Mouse (Mus musculus) retina, embryonic 14.5 days (tissue): ENCODE results near the gene Cyth1.
A peak's percentile ranks its signal among the peaks of the same experiment; 100 is the strongest.

Experiments used
- DNase-seq: peaks from one replicate; pipeline ENCODE4 v3.0.0-alpha.2; 2015; ENCODE audit warnings: low spot score

The Cyth1 gene

GRCm38 (mm10) chr11:118248150-118249011 lies at the start of gene Cyth1:
Gene Cyth1 (minus strand): TSS chr11:118248592.
- DNase-seq, result peak; percentile 99

GRCm38 (mm10) chr11:118297967-118298366 lies 49.6 kb upstream of the Cyth1 start:
- DNase-seq, result no peak

GRCm38 (mm10) chr11:118295026-118295425 lies 46.6 kb upstream of the Cyth1 start:
- DNase-seq, result no peak

- DNase-seq, result peak; percentile 9
These were observed 44.3 kb upstream of the Cyth1 start for GRCm38 (mm10) chr11:118292671-118293070.

- peak; percentile 99 for DNase-seq
These were observed 41.9 kb upstream of the Cyth1 start, which contains the start of gene Usp36 for GRCm38 (mm10) chr11:118289999-118290889. Gene Usp36 (minus strand): TSS chr11:118290244.

- no peak for DNase-seq
These were observed 41.2 kb upstream of the Cyth1 start for GRCm38 (mm10) chr11:118289562-118289961.

- peak; percentile 38 for DNase-seq
These were observed 40.7 kb upstream of the Cyth1 start for GRCm38 (mm10) chr11:118289037-118289511.

- no peak for DNase-seq
These were observed 39.2 kb upstream of the Cyth1 start for GRCm38 (mm10) chr11:118287573-118287972.

GRCm38 (mm10) chr11:118286434-118286833 lies 38.0 kb upstream of the Cyth1 start:
- no peak for DNase-seq

- no peak for DNase-seq
These were observed 37.4 kb upstream of the Cyth1 start for GRCm38 (mm10) chr11:118285791-118286190.

- DNase-seq, result no peak
These were observed 31.8 kb upstream of the Cyth1 start for GRCm38 (mm10) chr11:118280218-118280617.

- DNase-seq, result no peak
These were observed 27.9 kb upstream of the Cyth1 start for GRCm38 (mm10) chr11:118276328-118276727.

GRCm38 (mm10) chr11:118275092-118275491 lies 26.7 kb upstream of the Cyth1 start:
- no peak for DNase-seq

GRCm38 (mm10) chr11:118269827-118270226 lies 21.4 kb upstream of the Cyth1 start:
- no peak for DNase-seq

GRCm38 (mm10) chr11:118266666-118267046 lies 18.3 kb upstream of the Cyth1 start:
- DNase-seq, result no peak

- no peak for DNase-seq
These were observed 17.8 kb upstream of the Cyth1 start for GRCm38 (mm10) chr11:118266044-118266665.

GRCm38 (mm10) chr11:118265621-118266020 lies 17.2 kb upstream of the Cyth1 start:
- DNase-seq, result no peak

- no peak for DNase-seq
These were observed 14.8 kb upstream of the Cyth1 start for GRCm38 (mm10) chr11:118263146-118263545.

GRCm38 (mm10) chr11:118260081-118260480 lies 11.7 kb upstream of the Cyth1 start:
- no peak for DNase-seq

GRCm38 (mm10) chr11:118259580-118259979 lies 11.2 kb upstream of the Cyth1 start:
- DNase-seq, result no peak

GRCm38 (mm10) chr11:118256371-118256770 lies 8.0 kb upstream of the Cyth1 start:
- DNase-seq, result no peak
